Mouse (Mus musculus) cerebral cortex, adult 2 months (tissue): ENCODE measurements around the gene Xkr8.

ENCODE experiments used
- WGBS: fragments of 180-500 bp; shearing (Covaris S2); methylation state at CpG from one replicate; pipeline ENCODE4 v1.1.7; 2018; 5-methylcytosine and 5-hydroxymethylcytosine counted together

Gene Xkr8

DNA sequence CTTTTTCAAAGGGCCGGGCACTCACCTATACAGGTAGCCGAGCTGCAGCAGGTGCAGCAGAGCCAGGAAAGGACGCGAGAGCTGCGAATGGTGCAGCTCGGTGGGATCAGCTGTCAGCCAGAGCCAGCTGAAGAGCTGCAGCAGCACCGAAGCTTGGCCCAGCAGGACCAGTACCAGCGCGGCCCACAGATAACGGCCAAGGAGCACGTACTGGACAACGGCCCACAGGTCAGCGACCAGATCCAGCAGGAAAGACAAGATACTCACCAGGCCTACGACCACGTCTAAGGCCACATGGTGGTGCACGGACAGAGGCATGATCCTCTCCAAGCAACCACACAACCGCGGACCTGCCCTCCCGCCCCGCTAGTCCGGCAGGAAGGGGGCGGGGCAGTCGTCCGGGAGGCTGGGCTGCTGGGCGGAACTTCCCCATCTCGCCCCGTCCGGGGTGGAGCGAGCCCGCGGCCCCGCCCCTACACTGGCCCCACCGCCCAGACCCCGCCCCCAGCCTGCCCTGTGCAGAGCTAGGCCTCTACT, at the start of gene Xkr8:
Gene Xkr8 (minus strand): TSS at position 399 of the 537 bp plus-strand sequence.
- WGBS, result 6% methylated on average over 34 of the region's 34 CpGs

DNA sequence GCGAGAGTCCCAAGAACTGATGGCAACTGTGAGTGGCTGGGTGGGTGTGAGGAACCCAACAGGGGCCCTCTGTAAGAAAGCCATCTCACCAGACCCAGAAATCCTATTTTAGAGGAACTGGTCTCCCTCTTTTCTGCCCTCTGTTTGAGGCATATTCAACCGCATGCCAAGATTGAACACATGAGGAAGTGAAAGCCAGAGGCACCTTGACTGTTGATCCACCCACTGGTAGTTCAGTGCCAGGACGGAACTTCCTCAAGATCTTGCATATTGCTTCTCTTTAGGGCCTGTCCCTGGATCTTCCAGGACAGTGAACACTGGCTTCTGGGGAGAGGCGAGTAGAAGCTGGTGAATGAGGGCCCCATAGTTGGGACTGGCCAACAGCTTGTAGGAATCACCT, 47.9 kb upstream of the Xkr8 start:
- 88% methylated on average over 4 of the region's 4 CpGs for WGBS

DNA sequence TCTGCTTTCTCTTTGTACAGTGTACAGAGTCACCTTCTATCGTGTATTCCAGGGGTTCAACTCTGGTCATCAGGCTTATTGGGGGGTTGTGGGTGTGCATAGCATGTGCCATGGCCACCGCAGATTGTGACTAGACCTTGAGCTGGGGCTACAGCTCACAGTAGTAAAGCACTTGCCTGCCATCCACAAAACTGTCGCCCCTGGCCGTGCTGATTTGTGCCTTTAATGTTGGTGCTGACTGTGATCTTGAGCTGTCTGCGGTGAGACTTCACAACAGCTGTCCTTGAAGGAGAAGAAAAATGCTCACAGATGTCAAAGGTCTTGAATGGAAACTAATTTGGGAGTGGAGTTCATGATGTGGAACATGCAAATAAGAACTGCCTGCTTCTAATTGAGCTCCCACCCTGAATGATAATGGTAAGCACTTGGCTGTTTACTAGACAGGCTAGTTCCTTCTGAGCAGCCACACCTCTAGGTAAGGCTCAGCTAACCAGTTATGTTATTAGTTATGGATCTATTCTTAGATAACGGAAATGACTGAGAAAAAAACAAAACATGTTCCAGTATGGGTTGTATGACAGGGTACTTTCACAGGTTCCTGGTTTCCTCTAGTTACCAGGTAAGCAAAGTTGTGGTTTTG, 46.3 kb upstream of the Xkr8 start:
- WGBS, result 96% methylated on average over 6 of the region's 6 CpGs

DNA sequence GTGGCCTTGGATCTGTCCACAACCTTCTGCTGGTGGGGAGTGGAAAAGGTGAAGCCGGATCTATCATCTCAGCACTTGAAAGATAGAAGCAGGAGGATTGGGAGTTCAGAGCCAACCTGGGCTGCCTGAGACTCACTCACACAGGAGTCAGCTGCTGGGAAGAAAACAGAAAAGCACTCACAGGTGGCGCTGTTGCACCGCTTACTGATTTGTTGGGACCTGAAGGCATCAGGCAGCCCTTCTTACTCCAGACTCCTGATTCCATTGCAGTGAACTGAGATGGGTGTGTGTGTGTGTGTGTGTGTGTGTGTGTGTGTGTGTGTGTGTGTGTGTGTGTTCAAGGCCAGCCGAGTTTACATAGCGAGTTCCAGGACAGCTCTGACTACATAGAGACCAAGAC, 44.4 kb upstream of the Xkr8 start:
- WGBS, result 78% methylated on average over 5 of the region's 5 CpGs

DNA sequence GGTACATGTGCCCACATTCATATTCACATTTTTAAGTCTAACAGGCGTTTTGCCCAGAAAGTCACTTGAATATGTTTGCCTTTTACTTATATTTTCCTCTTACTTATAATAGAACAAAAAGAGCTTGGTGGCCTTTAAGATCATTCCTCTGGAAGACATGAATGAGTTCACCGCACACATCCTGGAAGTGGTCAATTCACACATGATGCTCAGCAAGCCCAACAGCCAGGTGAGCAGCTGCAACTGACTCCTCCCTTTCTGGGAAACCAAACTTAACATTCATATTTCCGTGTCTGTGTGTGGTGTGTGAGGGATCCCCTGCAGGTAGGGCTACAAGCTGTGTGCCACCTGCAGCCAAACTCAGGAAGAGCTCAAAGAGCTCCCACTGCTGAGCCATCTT, 42.6 kb upstream of the Xkr8 start:
- 76% methylated on average over 3 of the region's 3 CpGs for WGBS

DNA sequence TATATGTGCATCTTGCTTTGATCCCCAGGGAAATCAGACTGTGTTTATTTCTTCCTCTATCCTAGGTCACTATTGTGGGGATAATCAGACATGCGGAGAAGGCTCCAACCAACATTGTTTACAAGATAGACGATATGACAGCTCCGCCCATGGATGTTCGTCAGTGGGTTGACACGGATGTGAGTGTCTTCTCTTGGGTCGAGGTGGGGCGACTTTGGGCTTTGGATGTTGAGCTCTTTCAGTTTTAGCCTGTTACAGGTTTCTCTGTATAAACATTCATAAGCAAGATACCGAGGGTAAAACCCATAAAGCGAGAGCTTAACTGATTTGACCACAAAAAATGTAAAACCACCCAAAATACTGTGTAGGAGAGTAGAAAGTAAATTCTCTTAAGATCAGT, 39.4 kb upstream of the Xkr8 start:
- 90% methylated on average over 9 of the region's 9 CpGs for WGBS

DNA sequence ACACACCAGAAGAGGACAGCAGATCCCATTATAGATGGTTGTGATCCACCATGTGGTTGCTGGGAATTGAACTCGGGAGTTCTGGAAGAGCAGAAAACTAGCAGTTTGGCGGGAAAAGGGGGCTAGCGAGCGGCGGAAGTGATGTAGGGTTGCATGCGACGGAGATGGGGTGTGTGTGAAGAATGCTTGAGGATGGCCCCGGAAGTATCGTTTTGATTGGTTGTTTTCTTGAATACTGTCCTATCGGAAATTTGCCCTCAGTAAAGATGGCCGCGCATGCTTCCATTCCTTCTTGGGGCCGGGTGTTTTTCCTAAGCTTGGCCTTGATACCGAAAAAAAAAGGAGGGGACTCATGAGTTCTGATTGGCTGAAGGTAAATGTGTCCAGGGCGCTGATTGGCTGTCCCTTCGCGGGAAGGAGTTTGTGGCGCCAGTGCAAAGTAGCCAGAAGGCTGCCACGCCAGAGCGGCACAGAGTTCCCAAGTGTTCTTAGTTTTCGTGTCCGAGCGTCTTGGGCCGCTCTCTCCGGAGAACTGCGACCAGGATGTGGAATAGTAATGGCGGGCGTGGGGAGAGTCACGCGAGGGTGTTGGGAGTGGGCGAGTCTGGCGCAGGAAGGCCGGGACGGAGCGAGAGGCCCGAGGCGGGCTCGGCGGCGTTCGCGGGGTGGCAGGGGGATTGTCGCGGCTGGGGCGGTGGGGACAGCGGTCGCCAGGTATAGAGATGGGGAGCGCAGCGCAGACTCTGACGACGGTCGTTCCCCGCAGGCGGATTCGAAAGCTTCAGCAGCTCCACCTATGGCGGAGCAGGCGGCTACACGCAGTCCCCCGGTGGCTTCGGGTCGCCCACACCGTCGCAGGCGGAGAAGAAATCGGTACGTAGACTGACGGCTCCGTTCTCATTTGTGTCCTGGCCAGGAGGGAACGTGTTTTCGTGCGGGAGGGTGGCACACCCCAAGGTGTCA, 35.8 kb upstream of the Xkr8 start, which contains the start of gene Rpa2:
Gene Rpa2 (plus strand): TSS at position 419 of the 963 bp plus-strand sequence.
- under 1% methylated on average over 71 of the region's 71 CpGs for WGBS

DNA sequence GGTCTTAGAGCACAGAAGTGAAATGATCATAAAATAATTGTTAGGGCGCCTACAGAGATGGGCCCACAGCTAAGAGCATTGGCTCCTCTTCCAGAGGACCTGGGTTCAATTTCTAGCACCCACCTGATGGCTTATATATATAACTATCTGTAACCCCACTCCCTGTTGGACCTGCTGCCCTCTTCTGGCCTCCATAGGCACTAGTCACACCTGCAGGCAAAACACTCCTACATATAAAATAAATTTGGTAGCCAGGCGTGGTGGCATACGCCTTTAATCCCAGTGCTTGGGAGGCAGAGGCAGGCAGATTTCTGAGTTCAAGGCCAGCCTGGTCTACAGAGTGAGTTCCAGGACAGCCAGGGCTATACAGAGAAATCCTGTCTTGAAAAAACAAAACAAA, 30.8 kb upstream of the Xkr8 start:
- WGBS, result 84% methylated on average over 3 of the region's 3 CpGs

DNA sequence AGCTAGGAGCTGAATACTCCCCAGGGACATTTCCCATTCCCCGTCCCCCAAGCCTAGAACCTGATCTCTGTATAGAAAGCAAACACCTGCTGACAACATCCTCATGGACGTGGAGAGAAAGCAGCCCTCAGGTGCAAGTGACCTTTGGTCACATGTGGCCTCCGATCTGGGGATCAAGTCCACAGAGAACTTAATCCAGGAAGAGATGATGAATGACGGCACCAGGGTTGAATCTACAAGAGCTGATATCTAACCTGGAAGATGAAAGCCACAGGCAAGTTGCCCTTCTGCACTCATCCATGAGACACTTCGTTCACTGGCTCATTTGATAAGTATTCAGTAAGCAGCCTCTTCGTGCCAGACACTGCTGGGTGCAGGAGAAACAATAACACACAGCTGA, 30.3 kb upstream of the Xkr8 start:
- WGBS, result 81% methylated on average over 6 of the region's 6 CpGs

DNA sequence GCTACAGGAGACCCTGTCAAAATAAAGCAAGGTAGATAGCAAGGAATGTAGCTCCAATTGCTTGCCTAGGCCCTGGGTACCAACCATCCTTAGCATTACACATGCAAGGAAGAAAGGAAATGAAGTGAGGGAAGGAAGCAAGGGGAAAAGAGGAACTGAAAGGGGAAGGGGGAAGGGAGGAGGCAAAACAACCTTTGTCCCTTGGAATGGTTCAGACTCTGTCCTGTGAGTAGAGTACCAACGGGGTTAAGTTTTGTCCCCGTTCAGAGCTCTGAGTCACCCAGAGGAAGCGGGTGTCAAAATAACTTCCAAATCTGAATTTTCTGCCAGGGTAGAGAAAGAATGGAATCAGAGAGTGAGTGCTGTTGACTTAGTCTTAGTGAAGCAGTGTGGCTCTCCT, 27.9 kb upstream of the Xkr8 start:
- 48% methylated on average over 3 of the region's 3 CpGs for WGBS

DNA sequence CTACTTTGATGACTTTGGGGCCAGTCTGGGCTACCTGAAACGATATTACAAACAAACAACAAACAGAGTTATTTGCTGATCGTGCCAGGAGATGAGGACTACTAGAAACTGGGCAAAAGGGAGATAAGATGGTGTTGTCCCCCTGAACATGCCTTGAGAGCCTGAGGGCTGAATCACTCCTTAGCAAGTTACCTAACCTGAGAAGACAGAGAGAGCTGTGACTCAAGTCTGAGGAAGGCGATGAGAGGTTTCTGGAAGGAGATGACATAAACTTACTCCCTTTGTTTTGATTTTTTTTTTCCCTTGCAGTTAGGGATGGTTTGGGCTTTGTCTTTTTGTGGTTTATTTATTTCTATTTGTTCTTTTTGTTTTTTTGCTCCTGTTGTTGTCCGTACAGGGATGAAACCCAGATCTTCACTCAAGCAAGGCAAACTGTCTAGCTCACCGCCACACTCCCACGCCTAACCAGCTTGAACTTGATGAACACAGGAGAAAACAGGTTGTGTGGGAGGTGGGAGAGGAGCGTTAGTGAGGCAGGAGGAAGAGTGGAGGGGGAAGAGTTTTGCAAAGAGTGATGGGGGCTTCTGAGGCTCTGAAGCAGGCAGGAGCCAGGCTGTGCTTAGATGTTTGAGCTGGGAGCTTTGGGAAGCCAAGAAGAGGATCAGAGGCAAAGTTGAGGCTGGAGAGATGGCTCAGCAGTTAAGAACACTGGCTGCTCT, 25.4 kb upstream of the Xkr8 start:
- 58% methylated on average over 7 of the region's 7 CpGs for WGBS

DNA sequence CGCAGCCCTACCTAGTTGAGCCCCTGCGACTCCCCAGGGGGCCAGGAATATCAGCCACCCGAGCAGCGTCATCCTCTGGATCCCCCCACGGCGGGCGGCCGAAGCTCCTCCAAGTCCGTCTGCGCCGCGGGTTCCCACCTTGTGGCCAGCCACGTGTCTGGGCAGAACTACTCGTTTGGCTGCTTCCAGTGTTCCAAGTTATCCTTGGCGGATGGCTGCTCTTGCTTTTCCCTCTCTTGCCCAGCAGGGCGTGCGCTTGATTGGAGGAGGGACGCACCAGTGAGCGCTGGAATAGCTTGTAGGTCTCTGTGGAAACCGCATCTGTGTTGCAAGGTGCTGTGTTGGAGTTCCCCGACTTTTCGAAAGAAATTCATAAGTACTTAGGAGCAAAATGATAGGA, 24.6 kb upstream of the Xkr8 start, which contains the start of gene Smpdl3b:
Gene Smpdl3b (minus strand): TSS at position 279 of the 400 bp plus-strand sequence.
- under 1% methylated on average over 22 of the region's 22 CpGs for WGBS

DNA sequence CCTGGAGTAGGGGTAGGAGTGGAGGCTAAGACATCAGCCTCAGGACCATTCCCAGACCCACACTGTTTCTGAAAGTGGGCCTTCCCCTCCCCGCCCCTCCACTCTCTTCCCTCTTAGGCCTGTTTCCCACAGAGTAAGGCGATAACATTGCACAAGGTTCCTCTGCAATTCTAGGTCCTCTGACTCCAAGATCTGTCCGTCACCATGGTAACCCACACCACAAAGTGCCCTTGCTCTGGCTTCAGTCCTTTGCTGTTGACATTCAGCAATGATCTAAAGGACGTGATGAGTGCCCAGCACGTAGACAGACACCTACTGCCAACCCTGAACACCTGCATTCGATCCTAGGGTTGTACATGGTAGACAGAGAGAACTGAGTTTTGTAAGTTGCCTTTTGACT, 20.6 kb upstream of the Xkr8 start:
- WGBS, result 90% methylated on average over 6 of the region's 6 CpGs

DNA sequence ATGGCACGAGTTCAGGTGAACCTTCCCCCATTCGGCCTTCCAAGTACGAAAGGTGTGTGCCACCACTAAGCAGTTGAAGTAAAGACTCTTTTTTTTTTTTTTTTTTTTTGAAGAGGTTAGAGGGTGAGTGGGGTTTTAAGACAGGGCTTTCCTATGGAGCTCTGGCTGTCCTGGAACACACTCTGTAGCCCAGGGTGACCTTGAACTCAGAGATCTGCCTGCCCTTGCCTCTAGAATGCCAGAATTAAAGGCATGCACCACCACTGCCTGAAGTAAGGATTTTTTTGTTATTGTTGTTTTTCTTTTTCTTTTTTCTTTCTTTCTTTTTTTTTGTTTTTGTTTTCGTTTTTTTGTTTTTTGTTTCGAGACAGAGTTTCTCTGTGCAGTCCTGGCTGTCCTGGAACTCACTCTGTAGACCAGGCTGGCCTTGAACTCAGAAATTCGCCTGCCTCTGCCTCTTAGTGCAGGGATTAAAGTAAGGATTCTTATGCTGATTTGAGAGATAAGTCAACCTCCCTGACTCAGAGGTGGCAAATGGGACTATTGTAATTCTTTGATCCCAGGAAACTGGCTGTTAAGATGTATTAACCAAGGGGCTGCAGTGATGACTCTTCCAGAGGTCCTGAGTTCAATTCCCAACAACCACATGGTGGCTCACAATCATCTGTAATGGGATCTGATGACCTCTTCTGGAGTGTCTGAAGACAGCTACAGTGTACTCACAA, 17.1 kb upstream of the Xkr8 start:
- 85% methylated on average over 6 of the region's 6 CpGs for WGBS

DNA sequence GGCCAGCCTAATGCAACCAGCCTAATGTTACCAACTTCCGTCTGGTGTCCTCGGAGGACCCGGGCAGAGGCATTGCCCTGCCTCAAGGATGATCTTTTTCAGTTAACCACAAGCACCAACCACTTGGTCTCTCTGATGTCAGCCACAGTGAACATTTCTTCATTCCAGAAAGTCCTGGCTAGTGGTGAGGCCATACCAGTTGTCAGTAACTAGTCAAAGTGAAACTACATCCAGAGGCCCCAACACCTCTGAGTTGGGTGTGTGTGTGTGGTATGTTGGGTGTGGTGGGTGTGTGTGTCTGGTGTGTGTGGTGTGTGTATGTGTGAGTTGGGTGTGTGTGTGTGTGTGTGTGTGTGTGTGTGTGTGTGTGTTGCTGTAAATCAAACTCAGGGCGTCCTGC, 16.4 kb upstream of the Xkr8 start:
- WGBS, result 98% methylated on average over 4 of the region's 4 CpGs

DNA sequence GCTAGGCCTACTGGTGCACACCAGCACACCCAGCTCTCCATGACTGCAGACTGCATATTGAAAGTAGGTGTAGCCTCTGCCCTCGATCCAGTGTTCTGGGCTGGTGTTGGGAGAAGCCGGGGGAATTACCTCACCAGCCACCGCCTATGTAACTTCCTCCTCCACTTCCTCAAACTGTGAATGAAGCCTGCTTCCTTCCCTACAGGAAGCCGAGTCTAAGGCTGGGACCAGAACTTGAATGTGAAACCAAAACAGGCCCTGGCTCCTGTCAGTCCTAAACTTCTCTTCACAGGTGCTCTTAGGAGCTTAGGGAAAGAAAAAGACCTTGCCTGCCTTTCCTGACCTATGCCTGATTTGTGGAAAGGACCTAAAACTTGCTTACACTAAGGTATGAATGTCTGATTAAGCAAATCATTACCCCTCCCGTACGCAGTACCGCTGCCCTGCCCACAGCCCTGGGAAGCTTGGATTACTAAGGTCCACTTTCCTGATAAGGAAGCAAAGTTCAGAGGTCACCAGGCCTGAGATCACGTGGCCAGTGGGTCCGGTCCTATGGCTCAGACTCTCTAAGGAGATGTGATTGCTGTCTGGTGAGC, 15.4 kb upstream of the Xkr8 start:
- WGBS, result 67% methylated on average over 9 of the region's 9 CpGs

DNA sequence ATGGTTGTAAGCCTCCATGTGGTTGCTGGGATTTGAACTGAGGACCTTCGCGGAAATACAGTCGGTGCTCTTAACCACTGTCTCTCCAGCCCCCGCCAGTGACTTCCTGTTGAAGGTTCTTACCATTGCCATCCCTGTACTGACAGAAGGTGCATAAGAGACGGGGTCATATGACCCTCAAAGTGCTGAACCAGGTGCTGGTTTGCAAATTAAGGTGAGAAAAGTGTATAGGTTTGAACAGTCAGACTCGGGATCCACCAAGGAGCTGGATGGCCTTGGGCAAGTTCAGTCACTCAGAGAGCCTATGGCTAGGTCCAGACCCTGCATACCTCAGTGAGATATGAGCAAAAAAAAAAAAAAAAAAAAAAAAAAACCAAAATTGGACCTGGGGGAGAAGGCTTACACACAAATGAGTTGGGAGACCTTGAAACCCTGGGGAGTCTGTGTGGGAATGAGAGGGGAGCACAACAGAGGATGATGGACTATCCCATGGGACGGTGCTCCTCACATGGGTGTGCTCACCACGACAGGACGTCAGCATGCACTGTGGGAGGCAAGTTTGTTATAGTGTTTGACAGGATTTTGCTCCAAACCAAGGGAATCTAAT, 14.7 kb upstream of the Xkr8 start:
- 86% methylated on average over 9 of the region's 9 CpGs for WGBS

DNA sequence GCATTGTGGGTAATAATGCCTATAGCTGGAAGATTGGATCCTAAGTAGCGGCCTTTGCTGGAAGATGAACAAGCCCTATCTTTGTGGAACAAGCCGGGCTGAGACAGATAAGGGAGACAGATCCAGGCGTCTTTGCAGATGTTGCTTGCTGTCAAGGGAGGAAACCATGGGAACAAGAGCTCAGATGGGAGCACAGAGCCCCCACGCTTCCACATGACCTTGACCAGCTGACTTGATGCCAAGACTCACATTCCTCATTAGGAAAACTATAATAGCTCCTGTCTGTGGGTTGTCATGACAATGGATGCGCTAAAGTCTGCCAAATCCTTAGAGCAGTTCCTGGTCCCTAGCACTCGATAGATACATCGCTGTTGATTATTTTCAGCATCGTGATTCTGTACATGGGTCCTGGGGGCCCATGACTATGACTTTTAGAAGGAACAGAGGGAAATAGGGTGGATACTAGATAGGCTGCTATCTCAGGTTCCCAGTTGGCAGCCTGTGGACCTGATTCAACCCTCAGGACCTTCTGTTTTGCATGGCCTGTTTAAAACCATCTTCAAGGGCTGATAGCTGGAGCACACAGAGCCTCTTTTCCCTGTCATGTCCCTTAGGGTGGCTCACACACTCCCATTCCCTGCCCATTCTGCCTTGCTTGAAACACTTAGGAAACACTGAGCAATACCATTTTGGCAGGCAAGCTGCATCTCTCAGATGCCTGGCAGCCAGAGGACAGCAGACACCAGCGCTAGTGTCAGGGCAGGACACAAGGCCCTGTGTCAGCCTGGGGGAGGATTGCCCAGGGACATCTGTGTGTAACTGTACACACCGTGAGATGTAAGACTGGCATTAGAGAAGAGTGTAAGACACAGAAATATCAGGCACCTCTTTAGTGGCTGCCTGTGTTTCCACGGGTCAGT, 11.9 kb upstream of the Xkr8 start:
- WGBS, result 41% methylated on average over 11 of the region's 11 CpGs

DNA sequence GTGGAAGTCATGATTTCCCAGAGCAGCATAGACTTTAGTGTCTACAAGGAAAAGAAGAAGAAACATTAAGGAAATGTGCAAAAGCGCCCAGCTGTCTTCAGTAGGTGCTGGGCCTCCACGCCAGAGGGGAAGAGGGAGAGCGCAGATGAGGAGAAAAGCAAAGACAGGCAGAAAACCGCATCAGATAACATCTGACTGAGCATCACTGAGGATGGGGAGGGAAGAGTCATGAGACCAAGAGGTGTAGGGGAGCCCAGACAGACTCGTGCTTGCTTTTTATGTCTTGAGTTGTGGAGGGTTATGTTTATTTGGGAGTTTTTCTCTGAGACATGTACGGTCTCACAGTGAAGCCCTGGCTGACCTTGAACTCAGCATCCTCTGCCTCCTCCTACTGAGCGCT, 9.1 kb upstream of the Xkr8 start:
- 95% methylated on average over 7 of the region's 7 CpGs for WGBS
